Mouse (Mus musculus) forebrain, postnatal 0 days (tissue): Measurements from ENCODE around the gene Olfr1283. TPM values are rescaled to one million over a fixed set of nuclear protein-coding genes. Genes with fewer than 3 reads are reported as not detected.
"Not testable (repeated sequence)": the region's sequence is repeated elsewhere in the genome, so short reads cannot be mapped to it uniquely, and the experiment has no call there.

Experiments used
- ATAC-seq: fragments of 200-750 bp; cut with Nextera tagmentation; 2 replicates; pipeline ENCODE4 v1.8.0; 2017; ENCODE audit warnings: mild to moderate bottlenecking, moderate library complexity
- DNase-seq: peaks from one replicate; pipeline ENCODE4 v3.0.0-alpha.2; 2015
- H3K27ac ChIP-seq: fragments of 300-500 bp; sonication (generic); 2 replicates; pipeline ENCODE4 v1.5.1; 2014; ENCODE audit warnings: low read depth, mild to moderate bottlenecking, antibody characterized with exemption, low read length, moderate library complexity, mixed read lengths
- H3K27me3 ChIP-seq: fragments of 300-500 bp; sonication (generic); 2 replicates; pipeline ENCODE4 v1.6.1; 2014; ENCODE audit warnings: mild to moderate bottlenecking, low read length, mixed read lengths; ENCODE audit not compliant: insufficient read depth
- H3K36me3 ChIP-seq: fragments of 300-500 bp; sonication (generic); 2 replicates; pipeline ENCODE4 v1.6.1; 2014; ENCODE audit warnings: mild to moderate bottlenecking, moderate library complexity; ENCODE audit not compliant: insufficient read depth
- H3K4me1 ChIP-seq: fragments of 300-500 bp; sonication (generic); 2 replicates; pipeline ENCODE4 v1.6.1; 2014; ENCODE audit warnings: antibody characterized with exemption; ENCODE audit not compliant: insufficient read depth
- H3K4me2 ChIP-seq: fragments of 300-500 bp; sonication (generic); 2 replicates; pipeline ENCODE4 v1.6.1; 2014; ENCODE audit warnings: low read depth, mild to moderate bottlenecking, moderate library complexity
- H3K4me3 ChIP-seq: fragments of 300-500 bp; sonication (generic); 2 replicates; pipeline ENCODE4 v1.5.1; 2014; ENCODE audit warnings: low read depth, low read length, mixed read lengths
- H3K9ac ChIP-seq: fragments of 300-500 bp; sonication (generic); 2 replicates; pipeline ENCODE4 v1.6.1; 2014; ENCODE audit warnings: mild to moderate bottlenecking
- H3K9me3 ChIP-seq: fragments of 300-500 bp; sonication (generic); 2 replicates; pipeline ENCODE4 v1.6.1; 2016; ENCODE audit warnings: low read length
- CTCF ChIP-seq: sonication (generic); IDR thresholded peaks from 2 replicates; pipeline ENCODE4 v1.5.1; 2016; ENCODE audit warnings: antibody characterized with exemption, control low read depth, low read depth
- WGBS: fragments of 180-500 bp; shearing (Covaris S2); extraction: QIAGEN DNeasy Blood & Tissue Kit; methylation state at CpG from one replicate; pipeline ENCODE4 v1.1.7; 2014; 5-methylcytosine and 5-hydroxymethylcytosine counted together
- polyA plus RNA-seq: library from polyadenylated mRNA; unstranded; fragments of >200 nt; fragmentation: Nextera tagmentation; extraction: Ambion mirVana; gene quantifications from 2 replicates; pipeline ENCODE4 v1.2.1, GENCODE M21; 2015
- total RNA-seq: library from RNA; depleted of rRNA; stranded (reverse); fragments of >200 nt; gene quantifications from 2 replicates; pipeline ENCODE4 v1.2.3, GENCODE M21; 2014; rRNA removed

Olfr1283 gene
- not detected in 2 replicates for total RNA-seq
- polyA plus RNA-seq = not detected in 2 replicates

DNA sequence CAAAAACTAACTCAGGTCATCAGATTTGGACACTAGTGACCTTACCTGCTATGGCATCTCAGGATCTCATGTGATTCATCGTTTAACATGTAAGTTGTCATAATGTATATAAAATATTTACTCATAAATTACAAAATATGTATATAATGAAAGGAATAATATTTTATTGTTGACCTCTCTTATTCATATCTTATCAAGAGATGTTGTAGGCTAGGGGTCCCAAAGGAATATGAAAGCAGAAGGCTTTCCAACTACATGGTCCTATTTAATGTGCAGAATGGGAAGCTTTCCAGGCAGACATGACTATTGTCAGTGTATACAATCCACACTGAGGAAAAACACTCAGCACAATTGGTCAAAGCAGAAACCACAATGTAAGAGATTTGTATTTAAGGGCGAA, at the start of gene Olfr1283:
Gene Olfr1283, plus strand, starts transcription at position 301 of the 400 bp plus-strand sequence.
- ATAC-seq = no peak
- Histone ChIP-seq H3K4me1 (no peaks in the 10 kb centered on the region), H3K27me3 (no peaks in the 10 kb centered on the region), H3K9ac (no peak within 1 kb of the TSS), H3K4me3 (no peak within 1 kb of the TSS), H3K36me3 (no peaks in the 10 kb centered on the region), H3K27ac (no peak within 1 kb of the TSS), H3K9me3 (no peaks in the 10 kb centered on the region), H3K4me2 (no peak within 1 kb of the TSS)
- TF ChIP-seq CTCF = no peak
- 72% methylated on average over 2 of the region's 2 CpGs for WGBS
- no peak for DNase-seq

DNA sequence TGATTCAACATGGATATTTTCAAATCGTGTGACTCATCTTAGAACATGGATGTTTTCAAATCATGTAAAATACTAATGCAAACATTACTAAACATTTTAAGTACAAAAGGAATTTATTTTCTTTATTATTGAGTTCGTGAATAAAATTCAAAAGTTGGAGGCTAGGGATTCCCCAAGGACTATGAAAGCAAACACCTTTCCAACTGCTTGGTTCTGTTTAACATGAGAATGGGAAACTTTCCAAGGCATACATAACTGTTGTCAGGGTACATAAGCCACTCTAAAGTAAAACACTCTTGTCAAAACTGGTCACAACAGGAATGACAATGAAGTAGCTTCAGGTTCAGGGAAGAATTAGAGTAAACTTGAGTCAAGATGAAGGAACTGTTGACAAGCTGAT, 40.4 kb upstream of the Olfr1283 start, which contains the start of gene Olfr1281:
Gene Olfr1281, plus strand, starts transcription at position 301 of the 400 bp plus-strand sequence.
- DNase-seq = no peak
- Histone ChIP-seq H3K9me3 (no peaks in the 10 kb centered on the region), H3K36me3 (no peaks in the 10 kb centered on the region), H3K27me3 (no peaks in the 10 kb centered on the region), H3K9ac (no peak within 1 kb of the TSS), H3K4me2 (no peak within 1 kb of the TSS), H3K4me1 (no peaks in the 10 kb centered on the region), H3K27ac (no peak within 1 kb of the TSS), H3K4me3 (no peak within 1 kb of the TSS)
- 75% methylated on average over 2 of the region's 2 CpGs for WGBS
- no peak for TF ChIP-seq CTCF
- no peak for ATAC-seq

DNA sequence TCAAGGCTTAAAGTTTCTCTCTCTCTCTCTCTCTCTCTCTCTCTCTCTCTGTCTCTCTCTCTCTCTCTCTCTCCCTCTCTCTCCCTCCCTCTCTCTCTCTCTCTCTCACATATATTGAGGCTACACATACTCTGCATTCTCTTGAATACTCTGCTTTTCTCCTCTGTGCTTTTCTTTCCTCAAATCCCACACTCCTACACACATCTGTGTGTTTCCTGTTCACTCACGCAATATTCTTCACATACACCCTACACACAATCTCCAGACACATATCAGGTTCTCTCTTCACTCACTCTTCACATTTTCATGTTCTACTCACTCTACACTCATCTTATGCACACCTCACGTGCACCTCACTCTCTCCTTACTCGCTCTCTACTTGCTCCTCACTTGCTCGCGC, 32.9 kb upstream of the Olfr1283 start:
- ATAC-seq, H3K4me1 ChIP-seq, H3K9me3 ChIP-seq, H3K27ac ChIP-seq, H3K36me3 ChIP-seq, DNase-seq, H3K27me3 ChIP-seq, H3K9ac ChIP-seq, H3K4me2 ChIP-seq, H3K4me3 ChIP-seq: not testable (repeated sequence)
- WGBS = 91% methylated on average over 5 of the region's 5 CpGs

DNA sequence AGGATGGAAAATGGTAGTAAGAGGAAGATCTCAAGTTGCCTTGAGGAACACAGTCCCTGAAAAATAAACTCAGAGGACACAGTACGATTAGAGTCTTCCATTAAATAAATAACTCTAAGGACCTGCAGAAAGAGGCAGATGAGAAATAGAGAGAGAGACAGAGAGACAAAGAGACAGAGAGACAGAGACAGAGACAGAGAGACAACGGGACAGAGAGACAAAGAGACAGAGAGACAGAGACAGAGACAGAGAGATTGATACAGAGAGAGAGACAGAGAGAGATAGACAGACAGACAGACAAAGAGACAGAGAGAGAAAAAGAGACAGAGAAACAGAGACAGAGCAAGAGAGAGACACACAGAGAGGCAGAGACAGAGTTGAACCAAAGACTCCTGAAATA, 30.6 kb upstream of the Olfr1283 start, which contains the start of gene Olfr1282:
Gene Olfr1282, minus strand, starts transcription at position 101 of the 400 bp plus-strand sequence.
- WGBS = 79% methylated on average over 2 of the region's 2 CpGs

DNA sequence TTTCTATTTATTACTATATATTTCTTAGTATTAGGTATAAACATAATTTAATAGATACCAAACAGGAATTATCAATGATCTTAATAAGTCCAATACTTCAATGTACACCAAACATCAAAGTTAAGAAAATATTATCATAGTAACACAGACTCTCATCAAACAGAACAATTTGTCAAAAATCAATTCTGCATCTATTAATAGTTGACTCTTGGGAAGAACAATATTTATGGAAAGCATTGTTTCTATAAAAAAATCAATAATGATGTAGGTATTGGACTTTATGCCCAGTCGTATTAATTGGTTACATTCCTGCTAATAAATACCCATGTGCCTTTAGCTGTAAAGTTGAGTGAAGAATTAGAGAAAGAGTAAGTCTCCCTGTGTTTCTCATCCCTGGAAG, 8.6 kb downstream of the Olfr1283 start, which contains the start of gene Olfr1284:
Gene Olfr1284, plus strand, starts transcription at position 301 of the 400 bp plus-strand sequence.
- Histone ChIP-seq H3K27ac (no peak within 1 kb of the TSS), H3K36me3 (no peaks in the 10 kb centered on the region), H3K4me3 (no peak within 1 kb of the TSS), H3K4me1 (no peaks in the 10 kb centered on the region), H3K4me2 (no peak within 1 kb of the TSS), H3K9me3 (no peaks in the 10 kb centered on the region), H3K27me3 (no peaks in the 10 kb centered on the region), H3K9ac (no peak within 1 kb of the TSS)
- no peak for TF ChIP-seq CTCF
- DNase-seq = no peak
- 89% methylated on average over 1 of the region's 1 CpGs for WGBS
- ATAC-seq = no peak

More for the DNA sequence above, 30.6 kb upstream of the Olfr1283 start, which contains the start of gene Olfr1282:
- no peaks in the 10 kb centered on the region for H3K27me3 ChIP-seq
- ATAC-seq (no peak), DNase-seq (no peak)
- no peak within 1 kb of the TSS for H3K27ac ChIP-seq
- no peaks in the 10 kb centered on the region for H3K9me3 ChIP-seq
- no peak within 1 kb of the TSS for H3K9ac ChIP-seq
- H3K4me2 ChIP-seq = no peak within 1 kb of the TSS
- H3K4me3 ChIP-seq = no peak within 1 kb of the TSS
- no peaks in the 10 kb centered on the region for H3K36me3 ChIP-seq
- TF ChIP-seq CTCF = no peak
- H3K4me1 ChIP-seq = no peaks in the 10 kb centered on the region

Other genes starting within 250 kb of the Olfr1283 start
- not detected in 2 replicates for gene Gm15130, start 213.9 kb upstream of the Olfr1283 start, total RNA-seq
- gene Gm15130, start 213.9 kb upstream of the Olfr1283 start, polyA plus RNA-seq = not detected in 2 replicates
- not detected in 2 replicates for gene 4930430A15Rik, start 137.2 kb upstream of the Olfr1283 start, total RNA-seq
- not detected in 2 replicates for gene 4930430A15Rik, start 137.2 kb upstream of the Olfr1283 start, polyA plus RNA-seq
- gene Olfr1275, start 131.5 kb upstream of the Olfr1283 start, total RNA-seq = not detected in 2 replicates
- not detected in 2 replicates for gene Olfr1275, start 131.5 kb upstream of the Olfr1283 start, polyA plus RNA-seq
- not detected in 2 replicates for gene Olfr1276, start 112.3 kb upstream of the Olfr1283 start, total RNA-seq
- gene Olfr1276, start 112.3 kb upstream of the Olfr1283 start, polyA plus RNA-seq = not detected in 2 replicates
- gene Olfr1277, start 92.7 kb upstream of the Olfr1283 start, total RNA-seq = not detected in 2 replicates
- not detected in 2 replicates for gene Olfr1277, start 92.7 kb upstream of the Olfr1283 start, polyA plus RNA-seq
- not detected in 2 replicates for gene Olfr1278, start 76.7 kb upstream of the Olfr1283 start, total RNA-seq
- gene Olfr1278, start 76.7 kb upstream of the Olfr1283 start, polyA plus RNA-seq = not detected in 2 replicates
- gene Olfr1279, start 66.2 kb upstream of the Olfr1283 start, total RNA-seq = not detected in 2 replicates
- not detected in 2 replicates for gene Olfr1279, start 66.2 kb upstream of the Olfr1283 start, polyA plus RNA-seq
- not detected in 2 replicates for gene Olfr1280, start 52.8 kb upstream of the Olfr1283 start, total RNA-seq
- not detected in 2 replicates for gene Olfr1280, start 52.8 kb upstream of the Olfr1283 start, polyA plus RNA-seq
- gene Olfr1281, start 40.3 kb upstream of the Olfr1283 start, total RNA-seq = not detected in 2 replicates
- not detected in 2 replicates for gene Olfr1281, start 40.3 kb upstream of the Olfr1283 start, polyA plus RNA-seq
- not detected in 2 replicates for gene Olfr1282, start 30.7 kb upstream of the Olfr1283 start, total RNA-seq
- gene Olfr1282, start 30.7 kb upstream of the Olfr1283 start, polyA plus RNA-seq = not detected in 2 replicates
- not detected in 2 replicates for gene Olfr1284, start 8.7 kb downstream of the Olfr1283 start, total RNA-seq
- gene Olfr1284, start 8.7 kb downstream of the Olfr1283 start, polyA plus RNA-seq = not detected in 2 replicates
- gene Olfr1286, start 56.3 kb downstream of the Olfr1283 start, total RNA-seq = not detected in 2 replicates
- gene Olfr1286, start 56.3 kb downstream of the Olfr1283 start, polyA plus RNA-seq = not detected in 2 replicates
- not detected in 2 replicates for gene Olfr1287, start 82.4 kb downstream of the Olfr1283 start, total RNA-seq
- gene Olfr1287, start 82.4 kb downstream of the Olfr1283 start, polyA plus RNA-seq = not detected in 2 replicates
- not detected in 2 replicates for gene Olfr1288, start 107.3 kb downstream of the Olfr1283 start, total RNA-seq
- not detected in 2 replicates for gene Olfr1288, start 107.3 kb downstream of the Olfr1283 start, polyA plus RNA-seq
- gene Olfr1289, start 114.0 kb downstream of the Olfr1283 start, total RNA-seq = not detected in 2 replicates
- gene Olfr1289, start 114.0 kb downstream of the Olfr1283 start, polyA plus RNA-seq = not detected in 2 replicates
- gene Olfr1290, start 127.0 kb downstream of the Olfr1283 start, total RNA-seq = not detected in 2 replicates
- not detected in 2 replicates for gene Olfr1290, start 127.0 kb downstream of the Olfr1283 start, polyA plus RNA-seq
- not detected in 2 replicates for gene Olfr1291-ps1, start 130.4 kb downstream of the Olfr1283 start, total RNA-seq
- not detected in 2 replicates for gene Olfr1291-ps1, start 130.4 kb downstream of the Olfr1283 start, polyA plus RNA-seq
- gene Olfr1293-ps, start 158.4 kb downstream of the Olfr1283 start, total RNA-seq = not detected in 2 replicates
- gene Olfr1293-ps, start 158.4 kb downstream of the Olfr1283 start, polyA plus RNA-seq = not detected in 2 replicates
- not detected in 2 replicates for gene Olfr1294, start 173.5 kb downstream of the Olfr1283 start, total RNA-seq
- gene Olfr1294, start 173.5 kb downstream of the Olfr1283 start, polyA plus RNA-seq = not detected in 2 replicates
- not detected in 2 replicates for gene Olfr1295, start 202.9 kb downstream of the Olfr1283 start, total RNA-seq
- not detected in 2 replicates for gene Olfr1295, start 202.9 kb downstream of the Olfr1283 start, polyA plus RNA-seq